Mouse (Mus musculus): ENCODE results near the gene Tcf19.

GRCm38 (mm10) chr17:35517526-35517925 lies 902 bp upstream of the Tcf19 start:
- TF ChIP-seq GATA1 (IDR thresholded peaks at IDR 0.05; ENCODE audit: low read length): no peak
- TF ChIP-seq TAL1 (IDR thresholded peaks at IDR 0.05; ENCODE audit: low read length): no peak
